Mouse (Mus musculus) stomach, embryonic 16.5 days (tissue): Measurements from ENCODE around the gene Smoc2. TPM values are rescaled to one million over a fixed set of nuclear protein-coding genes. Genes with fewer than 3 reads are reported as not detected.

ENCODE experiments used
- ATAC-seq: fragments of 200-750 bp; cut with Nextera tagmentation; 2 replicates; pipeline ENCODE4 v1.8.0; 2017; ENCODE audit warnings: moderate number of reproducible peaks, moderate TSS enrichment; ENCODE audit not compliant: insufficient read depth, low FRiP score
- H3K27ac ChIP-seq: fragments of 300-500 bp; sonication (generic); 2 replicates; pipeline ENCODE4 v1.5.1; 2014; ENCODE audit warnings: low read length
- H3K27me3 ChIP-seq: fragments of 300-500 bp; sonication (generic); 2 replicates; pipeline ENCODE4 v1.6.1; 2014; ENCODE audit warnings: low read length, control low read depth, mixed read lengths; ENCODE audit not compliant: control insufficient read depth, insufficient read depth
- H3K36me3 ChIP-seq: fragments of 300-500 bp; sonication (generic); 2 replicates; pipeline ENCODE4 v1.6.1; 2014; ENCODE audit warnings: low read length; ENCODE audit not compliant: control insufficient read depth, insufficient read depth
- H3K4me1 ChIP-seq: fragments of 300-500 bp; sonication (generic); 2 replicates; pipeline ENCODE4 v1.6.1; 2014; ENCODE audit warnings: low read length, control low read depth, mixed read lengths; ENCODE audit not compliant: control insufficient read depth, insufficient read depth
- H3K4me2 ChIP-seq: fragments of 300-500 bp; sonication (generic); 2 replicates; pipeline ENCODE4 v1.6.1; 2014; ENCODE audit warnings: low read depth, low read length, mixed read lengths
- H3K4me3 ChIP-seq: fragments of 300-500 bp; sonication (generic); replicated peaks from 2 replicates; pipeline ENCODE4 v1.5.1; 2014; ENCODE audit warnings: mild to moderate bottlenecking, low read length
- H3K9ac ChIP-seq: fragments of 300-500 bp; sonication (generic); 2 replicates; pipeline ENCODE4 v1.6.1; 2014; ENCODE audit warnings: low read length
- H3K9me3 ChIP-seq: fragments of 300-500 bp; sonication (generic); replicated peaks from 2 replicates; pipeline ENCODE4 v1.6.1; 2016; ENCODE audit warnings: low read length, control low read depth; ENCODE audit not compliant: control insufficient read depth
- WGBS: fragments of 180-500 bp; shearing (Covaris S2); extraction: QIAGEN DNeasy Blood & Tissue Kit; methylation state at CpG from one replicate; pipeline ENCODE4 v1.1.7; 2014; 5-methylcytosine and 5-hydroxymethylcytosine counted together
- polyA plus RNA-seq: library from polyadenylated mRNA; unstranded; fragments of >200 nt; fragmentation: Nextera tagmentation; extraction: Ambion mirVana; gene quantifications from 2 replicates; pipeline ENCODE4 v1.2.1, GENCODE M21; 2015

Smoc2 gene
- polyA plus RNA-seq, 1 experiment from 2014 or later, result 137 TPM

DNA sequence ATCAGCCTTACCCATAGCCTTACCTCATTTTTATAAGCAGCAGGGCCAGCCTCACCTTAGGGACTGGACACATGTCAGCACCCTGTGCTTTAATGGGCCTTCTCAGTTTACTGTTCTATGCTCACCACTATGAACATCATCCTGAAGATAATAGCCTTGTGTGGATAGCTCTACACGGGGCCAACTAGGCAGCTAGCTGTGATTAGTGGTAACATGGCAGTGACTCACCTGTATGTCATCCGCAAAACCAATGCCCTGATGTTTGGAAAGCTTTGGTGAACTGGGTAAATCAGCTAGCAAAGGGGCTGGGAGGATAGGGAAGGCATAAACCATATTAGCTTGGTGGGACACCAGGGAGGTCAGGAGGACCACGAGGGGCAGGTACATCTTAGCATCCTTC lies 100.7 kb downstream of the Smoc2 start:
- no peaks in the 10 kb centered on the region for H3K27me3 ChIP-seq
- 76% methylated on average over 3 of the region's 3 CpGs for WGBS
- no peak overlapping the region for H3K27ac ChIP-seq
- no peak overlapping the region for H3K9ac ChIP-seq
- no peak for ATAC-seq
- H3K4me1 ChIP-seq, result no peaks in the 10 kb centered on the region
- H3K4me2 ChIP-seq, result no peak overlapping the region
- no peaks in the 10 kb centered on the region for H3K36me3 ChIP-seq
- H3K4me3 ChIP-seq, result no peak overlapping the region
- no peaks in the 10 kb centered on the region for H3K9me3 ChIP-seq

DNA sequence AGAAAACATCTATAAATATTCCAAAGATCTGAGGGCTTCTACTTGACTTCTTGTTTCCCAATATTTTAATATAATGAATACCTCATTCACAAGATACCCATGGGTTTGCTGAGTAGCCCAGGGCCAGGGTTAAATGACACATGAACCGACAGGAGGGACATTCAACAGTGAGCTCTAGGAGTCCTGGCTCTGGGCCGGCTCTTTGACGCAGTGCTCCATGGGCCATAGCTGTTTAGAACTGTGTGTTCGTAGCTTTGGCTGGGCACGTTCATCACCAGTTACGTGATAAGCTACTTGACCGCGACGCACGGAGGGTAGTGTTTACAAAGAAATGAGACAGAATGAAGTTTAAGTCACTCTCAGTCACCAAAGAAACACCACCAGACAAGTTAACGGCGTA lies 101.2 kb downstream of the Smoc2 start:
- no peaks in the 10 kb centered on the region for H3K27me3 ChIP-seq
- H3K9ac ChIP-seq, result no peak overlapping the region
- 63% methylated on average over 12 of the region's 12 CpGs for WGBS
- no peak overlapping the region for H3K27ac ChIP-seq
- no peaks in the 10 kb centered on the region for H3K36me3 ChIP-seq
- ATAC-seq, result no peak
- H3K9me3 ChIP-seq, result no peaks in the 10 kb centered on the region
- H3K4me2 ChIP-seq, result no peak overlapping the region
- H3K4me3 ChIP-seq, result no peak overlapping the region
- no peaks in the 10 kb centered on the region for H3K4me1 ChIP-seq

DNA sequence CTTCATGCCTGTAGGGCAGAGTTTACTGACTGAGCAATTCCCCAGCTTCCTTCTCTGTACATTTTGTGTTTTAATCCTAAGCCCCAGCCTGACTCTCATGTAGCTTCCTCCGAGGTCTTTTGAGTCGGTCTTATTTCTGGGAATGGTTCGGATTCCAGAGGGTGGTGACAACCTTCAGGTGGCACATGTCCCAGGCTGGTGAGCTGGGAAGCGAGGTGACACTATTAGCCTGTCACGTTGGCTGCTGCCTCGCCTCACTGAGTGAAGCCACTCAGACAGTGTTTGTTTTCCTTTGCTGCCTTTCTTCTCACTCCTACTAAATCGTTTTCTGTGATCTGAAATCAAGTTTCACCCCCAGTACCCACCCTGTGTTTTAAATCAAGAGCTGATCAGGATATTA lies 102.2 kb downstream of the Smoc2 start:
- no peaks in the 10 kb centered on the region for H3K9me3 ChIP-seq
- no peak overlapping the region for H3K4me3 ChIP-seq
- WGBS, result 44% methylated on average over 7 of the region's 7 CpGs
- H3K27me3 ChIP-seq, result no peaks in the 10 kb centered on the region
- H3K4me1 ChIP-seq, result no peaks in the 10 kb centered on the region
- H3K9ac ChIP-seq, result no peak overlapping the region
- no peak overlapping the region for H3K27ac ChIP-seq
- no peak overlapping the region for H3K4me2 ChIP-seq
- no peaks in the 10 kb centered on the region for H3K36me3 ChIP-seq
- no peak for ATAC-seq

DNA sequence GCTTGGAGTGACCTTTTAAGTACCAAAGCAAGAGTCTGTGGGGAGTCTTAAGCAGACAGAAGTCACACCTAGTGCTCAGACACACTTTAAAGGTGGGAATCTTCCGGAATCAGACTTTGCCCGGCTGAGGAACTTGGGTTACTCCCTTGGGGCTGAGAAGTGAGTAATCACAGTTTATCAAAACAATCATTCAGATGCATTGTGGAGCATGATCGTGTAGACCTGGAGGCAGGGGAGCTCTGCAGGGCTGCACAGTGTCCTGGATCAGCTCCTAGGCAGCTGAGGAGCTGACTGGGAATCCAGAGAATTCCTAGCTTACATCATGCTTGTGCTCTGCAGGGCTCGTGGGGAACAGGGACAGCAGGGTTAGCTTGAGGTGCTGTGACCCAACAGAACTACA lies 104.7 kb downstream of the Smoc2 start:
- Histone ChIP-seq H3K27me3 (no peaks in the 10 kb centered on the region), H3K4me1 (no peaks in the 10 kb centered on the region), H3K27ac (no peak overlapping the region), H3K36me3 (no peaks in the 10 kb centered on the region), H3K4me2 (no peak overlapping the region), H3K9ac (no peak overlapping the region), H3K9me3 (no peaks in the 10 kb centered on the region), H3K4me3 (no peak overlapping the region)
- ATAC-seq, result no peak
- 82% methylated on average over 4 of the region's 4 CpGs for WGBS

DNA sequence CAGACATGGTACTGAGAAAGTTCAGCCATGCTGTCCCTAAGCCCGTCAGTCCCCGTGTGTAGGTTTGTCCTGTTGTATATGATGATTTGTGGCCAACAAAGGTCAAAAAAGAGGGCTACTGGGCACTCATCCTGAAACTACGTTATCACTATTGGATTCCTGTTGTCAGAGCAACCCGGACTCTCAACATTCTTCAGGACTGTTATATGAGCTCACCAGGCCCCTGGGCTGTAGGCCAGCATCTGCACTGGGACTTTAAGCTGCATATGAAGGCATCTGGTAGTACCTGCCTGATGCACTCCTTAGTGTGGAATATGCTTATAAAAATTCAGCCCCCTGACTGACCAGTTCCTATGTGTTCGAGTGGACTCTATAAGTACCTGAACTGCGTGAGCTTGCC lies 105.7 kb downstream of the Smoc2 start:
- Histone ChIP-seq H3K4me1 (no peaks in the 10 kb centered on the region), H3K36me3 (no peaks in the 10 kb centered on the region), H3K9me3 (no peaks in the 10 kb centered on the region), H3K27me3 (no peaks in the 10 kb centered on the region), H3K4me3 (no peak overlapping the region), H3K27ac (no peak overlapping the region), H3K4me2 (no peak overlapping the region), H3K9ac (no peak overlapping the region)
- WGBS, result 68% methylated on average over 6 of the region's 6 CpGs
- ATAC-seq, result no peak

DNA sequence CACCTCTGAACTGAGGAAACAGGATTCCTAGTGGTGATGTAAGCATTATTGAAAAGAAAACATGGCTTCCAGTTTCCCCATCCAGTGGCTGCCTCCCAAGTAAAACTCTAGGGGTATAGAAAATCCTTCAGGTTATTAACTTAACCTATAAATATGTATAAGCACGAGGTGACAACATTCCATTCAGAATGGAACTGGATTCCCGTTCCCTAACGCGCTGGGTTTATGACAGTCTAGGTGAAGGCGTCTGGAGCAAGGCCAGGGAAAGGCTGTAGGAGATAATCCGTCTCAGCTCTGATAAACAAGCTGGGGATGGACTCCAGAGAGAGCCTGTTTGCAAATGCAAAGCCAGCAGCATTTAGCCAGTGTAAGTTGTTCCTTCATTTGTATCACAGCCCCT lies 108.0 kb downstream of the Smoc2 start:
- Histone ChIP-seq H3K9ac (no peak overlapping the region), H3K27me3 (no peaks in the 10 kb centered on the region), H3K9me3 (no peaks in the 10 kb centered on the region), H3K4me1 (no peaks in the 10 kb centered on the region), H3K27ac (no peak overlapping the region), H3K4me2 (no peak overlapping the region), H3K36me3 (no peaks in the 10 kb centered on the region), H3K4me3 (no peak overlapping the region)
- 40% methylated on average over 6 of the region's 6 CpGs for WGBS
- no peak for ATAC-seq

DNA sequence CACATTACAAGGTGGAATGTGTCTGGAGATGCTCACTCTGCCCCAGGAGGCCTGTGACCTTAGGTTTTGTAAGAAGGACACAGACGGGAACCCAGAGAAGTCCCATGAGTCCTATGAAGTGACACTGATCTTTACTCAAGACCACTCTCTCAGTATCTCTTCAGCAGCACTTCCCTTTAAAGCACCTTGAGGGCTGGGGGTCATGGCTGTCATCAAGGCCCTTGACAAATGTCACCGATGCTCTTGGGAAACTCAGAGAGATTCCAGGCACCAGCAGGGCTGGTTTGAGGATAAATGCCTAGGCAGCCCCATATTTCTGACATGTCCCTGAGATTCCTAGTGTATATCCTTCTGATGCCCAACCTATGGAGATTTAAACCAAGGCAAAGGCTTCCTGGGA lies 113.1 kb downstream of the Smoc2 start:
- ATAC-seq, result no peak
- Histone ChIP-seq H3K36me3 (no peaks in the 10 kb centered on the region), H3K9ac (no peak overlapping the region), H3K9me3 (no peaks in the 10 kb centered on the region), H3K27ac (no peak overlapping the region), H3K4me3 (no peak overlapping the region), H3K4me2 (no peak overlapping the region), H3K27me3 (no peaks in the 10 kb centered on the region), H3K4me1 (peaks cover 7% of the 10 kb centered on the region; the same call in 1 of the 2 replicates)
- 69% methylated on average over 2 of the region's 2 CpGs for WGBS

DNA sequence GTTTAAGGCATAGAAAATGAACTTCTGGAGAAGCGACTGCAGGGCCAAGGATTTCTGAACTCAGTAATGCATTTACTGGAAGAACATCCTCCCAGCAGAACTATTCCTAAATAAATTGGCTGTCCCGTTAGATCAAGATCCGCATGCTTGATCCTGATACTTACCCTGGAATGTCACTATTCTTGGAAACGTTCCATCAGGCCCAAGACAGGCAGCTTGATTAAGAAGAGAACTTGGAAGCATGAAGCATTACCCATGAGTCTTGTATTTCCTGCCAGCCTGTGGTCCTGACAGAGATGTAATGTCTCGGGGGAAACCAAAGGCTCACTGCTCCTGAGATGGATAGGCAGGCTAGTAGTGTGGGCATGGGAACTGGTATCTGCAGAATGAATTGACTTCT lies 115.6 kb downstream of the Smoc2 start:
- Histone ChIP-seq H3K9ac (no peak overlapping the region), H3K4me1 (peaks cover 11% of the 10 kb centered on the region; the same call in 1 of the 2 replicates), H3K4me3 (no peak overlapping the region), H3K36me3 (no peaks in the 10 kb centered on the region), H3K9me3 (no peaks in the 10 kb centered on the region), H3K27me3 (no peaks in the 10 kb centered on the region), H3K4me2 (no peak overlapping the region), H3K27ac (no peak overlapping the region)
- WGBS, result 58% methylated on average over 5 of the region's 5 CpGs
- no peak for ATAC-seq

DNA sequence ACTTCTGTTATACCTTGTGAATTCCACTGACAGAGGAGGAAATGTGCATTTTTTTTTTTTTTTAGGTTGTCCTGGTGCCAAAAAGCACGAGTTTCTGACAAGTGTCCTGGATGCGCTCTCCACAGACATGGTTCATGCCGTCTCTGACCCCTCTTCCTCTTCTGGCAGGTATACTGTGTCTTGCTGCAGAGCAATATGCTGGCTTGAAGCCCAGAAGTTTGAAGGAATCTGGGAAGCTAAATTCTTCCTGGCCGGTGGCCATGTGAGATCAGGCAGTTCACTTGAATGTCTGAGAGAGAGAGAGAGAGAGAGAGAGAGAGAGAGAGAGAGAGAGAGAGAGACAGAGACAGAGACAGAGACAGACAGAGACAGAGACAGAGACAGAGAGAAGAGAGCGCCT lies 118.2 kb downstream of the Smoc2 start:
- Histone ChIP-seq H3K27ac (no peak overlapping the region), H3K36me3 (no peaks in the 10 kb centered on the region), H3K4me3 (no peak overlapping the region), H3K9me3 (no peaks in the 10 kb centered on the region), H3K4me1 (peaks cover 11% of the 10 kb centered on the region; the same call in 1 of the 2 replicates), H3K9ac (no peak overlapping the region), H3K27me3 (no peaks in the 10 kb centered on the region), H3K4me2 (no peak overlapping the region)
- ATAC-seq, result peak; percentile 81; the same call in 1 of the 2 replicates
- 35% methylated on average over 5 of the region's 5 CpGs for whole genome bisulfite sequencing
